Mouse (Mus musculus): Measurements from ENCODE around the gene Anln. TPM values are rescaled to one million over a fixed set of nuclear protein-coding genes. Genes with fewer than 3 reads are reported as not detected.

Anln gene
- total RNA-seq, 2 experiments from 2014 or later = 1.6 TPM

GRCm38 (mm10) chr9:22402001-22402400 lies 13.0 kb upstream of the Anln start:
- DNase-seq = no peak

DNA sequence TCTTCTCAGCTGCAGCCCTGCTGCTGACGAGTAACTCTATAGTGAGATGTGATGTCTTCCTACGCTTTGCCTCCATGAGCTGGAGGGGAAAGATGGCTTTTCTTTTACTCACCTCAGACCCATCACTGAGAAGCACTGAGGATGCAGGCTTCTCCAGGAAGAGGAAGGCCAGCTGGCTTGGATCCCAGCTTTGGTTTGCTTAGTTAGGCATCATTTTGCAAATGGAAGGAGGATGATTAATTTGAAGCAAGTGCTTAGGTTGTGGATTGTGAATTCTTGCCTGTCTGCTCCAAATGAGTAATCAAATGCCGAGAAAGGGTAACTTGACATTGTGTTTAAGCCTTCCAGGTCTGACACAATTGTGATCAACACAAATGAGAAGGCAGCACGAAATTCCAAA lies 10.0 kb upstream of the Anln start:
- DNase-seq = no peak

DNA sequence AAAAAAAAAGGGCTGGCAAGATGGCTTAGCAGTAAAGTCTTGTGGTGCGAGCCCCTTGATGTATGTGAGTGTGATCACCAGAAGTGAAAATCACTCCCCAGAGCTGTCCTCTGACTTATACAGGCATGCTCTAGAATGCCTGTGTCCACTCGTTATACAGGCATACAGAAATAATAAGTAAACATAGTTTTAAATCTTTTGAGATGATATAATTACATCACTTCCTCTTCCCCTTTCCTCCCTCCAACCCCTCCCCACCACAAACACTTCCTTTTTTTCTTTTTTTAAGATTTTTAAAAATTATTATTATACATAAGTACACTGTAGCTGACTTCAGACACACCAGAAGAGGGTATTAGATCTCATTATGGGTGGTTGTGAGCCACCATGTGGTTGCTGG lies 5.7 kb upstream of the Anln start:
- no peak for DNase-seq

GRCm38 (mm10) chr9:22390390-22390789 lies 1.4 kb upstream of the Anln start:
- DNase-seq = no peak

DNA sequence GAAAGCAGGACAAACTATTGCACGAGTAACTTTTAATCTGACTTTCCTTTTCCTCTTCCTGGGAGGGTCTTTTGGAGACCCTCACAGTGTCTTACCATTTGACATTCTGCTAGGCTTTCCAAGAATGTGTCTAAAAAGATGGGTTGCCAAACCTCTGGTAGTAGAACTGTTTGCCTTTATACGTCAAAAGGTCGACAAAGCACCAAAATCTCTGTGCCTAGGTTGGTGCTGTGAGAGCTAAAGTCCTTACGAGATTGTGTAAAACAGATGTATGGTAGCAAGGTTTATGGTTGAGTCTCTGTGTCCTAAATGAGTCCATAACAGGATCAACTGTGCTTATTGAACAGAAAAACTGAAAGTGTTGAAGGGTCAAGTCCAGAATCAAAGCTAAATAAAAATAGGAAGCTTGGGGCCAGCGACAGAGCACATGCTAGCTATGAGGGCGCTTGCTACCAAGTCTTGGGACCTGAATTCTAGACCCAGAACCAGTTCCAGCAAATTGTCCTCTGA lies 803 bp upstream of the Anln start:
- no peak for DNase-seq

GRCm38 (mm10) chr9:22388401-22388980 lies 497 bp downstream of the Anln start:
- peak in 1 of 2 experiments; percentile 15 for DNase-seq

GRCm38 (mm10) chr9:22387901-22388300 lies 1.1 kb downstream of the Anln start:
- DNase-seq = no peak

DNA sequence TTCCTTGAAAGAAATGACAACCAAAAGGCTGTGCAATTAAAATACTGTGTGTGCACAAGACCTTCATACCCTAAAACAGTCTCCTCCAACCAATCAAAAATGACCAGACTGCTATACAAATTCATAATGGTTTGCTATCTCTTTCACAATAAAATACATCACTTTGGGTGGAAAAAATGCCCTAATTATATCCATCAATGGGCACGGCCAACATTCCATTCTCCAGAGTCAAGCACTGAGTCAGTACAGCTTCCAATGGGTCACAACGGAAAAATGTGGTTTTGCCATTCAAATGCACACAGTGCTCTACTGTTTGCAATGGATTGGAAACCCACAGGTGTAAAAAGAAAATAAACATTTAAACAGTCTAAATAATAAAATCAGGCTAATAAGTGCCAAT lies 3.1 kb downstream of the Anln start:
- no peak for DNase-seq

- DNase-seq = no peak
Measured at GRCm38 (mm10) chr9:22376086-22376485, 12.9 kb downstream of the Anln start.

DNA sequence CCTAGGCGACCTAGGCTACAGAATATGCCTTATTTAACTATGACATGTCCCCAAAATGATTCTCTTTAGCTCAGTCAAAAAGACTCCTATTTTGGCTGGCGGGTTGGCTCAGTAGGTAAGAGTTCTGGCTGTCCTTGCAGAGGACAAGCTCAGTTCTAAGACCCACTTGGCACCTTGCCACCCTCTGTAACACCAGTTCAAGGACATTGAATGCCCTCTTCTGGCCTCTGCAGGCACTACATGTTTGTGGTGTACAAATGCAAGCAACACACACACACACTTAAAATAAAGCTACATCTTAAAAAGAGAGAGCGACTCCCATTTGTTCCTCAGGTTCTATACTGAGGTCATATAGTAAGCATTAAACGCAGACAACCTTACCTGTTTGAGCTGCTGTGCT lies 16.2 kb downstream of the Anln start:
- DNase-seq = no peak

GRCm38 (mm10) chr9:22368030-22368429 lies 21.0 kb downstream of the Anln start:
- peak; percentile 18 to 19 for DNase-seq

- DNase-seq = peak in 1 of 2 experiments; percentile 9
Measured at GRCm38 (mm10) chr9:22366621-22367020, 22.4 kb downstream of the Anln start.

GRCm38 (mm10) chr9:22366221-22366620 lies 22.8 kb downstream of the Anln start:
- DNase-seq = no peak

- DNase-seq = no peak
Measured at GRCm38 (mm10) chr9:22360916-22361315, 28.1 kb downstream of the Anln start.

DNA sequence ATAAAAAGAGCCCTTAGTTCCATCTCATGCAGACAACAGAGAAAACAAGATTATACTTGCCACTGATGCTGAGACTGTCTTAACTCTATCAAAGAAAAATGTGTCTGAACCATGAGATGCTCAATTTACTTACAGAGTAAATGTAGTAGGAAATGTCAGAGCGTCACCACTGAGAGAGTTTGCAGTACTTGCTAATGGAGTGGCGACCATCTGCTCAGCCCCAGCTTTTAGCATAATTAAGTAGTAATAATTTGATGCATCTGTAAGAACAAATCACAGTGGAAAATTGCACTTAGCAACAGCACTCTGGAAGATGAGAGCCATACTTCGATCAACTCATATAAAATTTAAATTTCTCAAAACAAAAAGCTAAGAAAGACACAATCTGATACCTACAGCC lies 33.1 kb downstream of the Anln start:
- no peak for DNase-seq

GRCm38 (mm10) chr9:22353901-22354300 lies 35.1 kb downstream of the Anln start:
- no peak for DNase-seq

DNA sequence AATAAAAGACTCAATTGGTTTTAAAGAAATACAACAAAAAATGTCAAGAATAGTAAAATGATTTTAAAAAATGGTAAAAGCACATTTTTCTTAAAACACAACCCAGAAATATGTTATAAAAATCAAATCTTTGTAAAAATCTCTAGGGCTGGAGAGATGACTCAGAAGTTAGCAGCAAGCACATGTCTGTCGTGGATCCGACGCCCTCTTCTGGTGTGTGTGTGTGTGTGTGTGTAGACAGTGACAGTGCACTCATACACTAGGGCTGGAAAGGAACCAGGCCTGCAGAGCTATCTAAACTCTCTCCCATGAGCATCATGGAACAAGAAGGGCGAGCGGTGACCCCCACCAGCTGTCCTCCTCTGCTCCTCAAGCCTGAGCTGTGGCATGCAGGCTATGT lies 35.5 kb downstream of the Anln start:
- no peak for DNase-seq

DNA sequence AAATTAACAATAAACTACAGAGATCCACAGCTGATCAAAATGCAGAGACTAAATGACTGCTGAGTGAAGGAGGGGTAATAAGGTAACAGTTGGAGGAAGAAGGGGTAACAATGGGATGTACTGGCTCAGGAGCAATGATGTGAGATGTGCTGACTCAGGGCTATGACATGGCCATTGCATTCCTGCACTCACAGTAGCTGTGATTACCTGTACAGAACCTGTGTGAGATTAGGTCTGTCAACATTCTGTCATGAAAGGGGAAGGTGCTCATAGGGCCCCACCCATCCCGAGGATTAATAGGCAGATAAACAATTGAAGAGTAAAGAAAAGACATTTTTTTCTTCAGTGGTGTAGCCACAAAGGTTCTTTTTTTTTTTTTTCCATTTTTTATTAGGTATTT lies 48.7 kb downstream of the Anln start:
- no peak for DNase-seq

DNA sequence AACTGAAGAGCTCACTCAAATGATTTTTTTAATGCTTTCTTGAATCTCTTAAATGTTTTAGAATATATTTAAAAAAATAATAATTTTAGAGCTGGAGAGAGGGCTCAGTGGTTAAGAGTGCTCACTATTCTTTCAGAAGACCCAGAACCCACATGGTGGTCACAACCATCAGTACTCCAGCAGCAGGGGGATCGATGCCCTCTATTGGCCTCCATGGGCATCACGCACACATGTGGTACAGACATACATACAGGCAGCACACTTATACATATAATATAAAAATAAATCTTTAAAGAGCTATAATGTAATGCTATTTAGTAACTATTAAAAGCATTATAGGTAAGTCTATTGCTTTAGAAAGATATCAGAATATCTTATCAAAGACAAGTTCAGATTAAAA lies 51.8 kb downstream of the Anln start:
- DNase-seq = no peak

- DNase-seq = peak; percentile 89 to 93
Measured at GRCm38 (mm10) chr9:22327475-22328387, 61.3 kb downstream of the Anln start.

DNA sequence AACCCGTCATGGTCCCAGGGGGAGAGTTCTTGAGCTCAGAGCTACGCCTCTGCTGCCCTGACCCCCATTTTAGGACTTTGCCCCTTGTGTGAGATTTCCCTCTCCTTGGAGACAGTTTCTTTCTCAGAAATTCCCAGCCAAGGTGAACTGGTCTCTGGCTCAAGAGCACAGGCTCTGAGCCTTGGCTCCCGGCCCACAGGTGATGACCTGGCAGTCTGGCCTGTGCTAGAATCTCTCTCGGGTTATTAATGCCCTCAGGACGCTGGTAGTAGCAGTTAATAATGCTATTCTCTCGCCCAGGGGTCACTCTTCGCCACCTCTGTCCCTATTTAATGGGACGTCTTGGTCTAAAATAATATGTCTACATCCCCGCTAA lies 61.9 kb downstream of the Anln start:
- DNase-seq = no peak

GRCm38 (mm10) chr9:22324579-22324978 lies 64.4 kb downstream of the Anln start:
- no peak for DNase-seq

DNA sequence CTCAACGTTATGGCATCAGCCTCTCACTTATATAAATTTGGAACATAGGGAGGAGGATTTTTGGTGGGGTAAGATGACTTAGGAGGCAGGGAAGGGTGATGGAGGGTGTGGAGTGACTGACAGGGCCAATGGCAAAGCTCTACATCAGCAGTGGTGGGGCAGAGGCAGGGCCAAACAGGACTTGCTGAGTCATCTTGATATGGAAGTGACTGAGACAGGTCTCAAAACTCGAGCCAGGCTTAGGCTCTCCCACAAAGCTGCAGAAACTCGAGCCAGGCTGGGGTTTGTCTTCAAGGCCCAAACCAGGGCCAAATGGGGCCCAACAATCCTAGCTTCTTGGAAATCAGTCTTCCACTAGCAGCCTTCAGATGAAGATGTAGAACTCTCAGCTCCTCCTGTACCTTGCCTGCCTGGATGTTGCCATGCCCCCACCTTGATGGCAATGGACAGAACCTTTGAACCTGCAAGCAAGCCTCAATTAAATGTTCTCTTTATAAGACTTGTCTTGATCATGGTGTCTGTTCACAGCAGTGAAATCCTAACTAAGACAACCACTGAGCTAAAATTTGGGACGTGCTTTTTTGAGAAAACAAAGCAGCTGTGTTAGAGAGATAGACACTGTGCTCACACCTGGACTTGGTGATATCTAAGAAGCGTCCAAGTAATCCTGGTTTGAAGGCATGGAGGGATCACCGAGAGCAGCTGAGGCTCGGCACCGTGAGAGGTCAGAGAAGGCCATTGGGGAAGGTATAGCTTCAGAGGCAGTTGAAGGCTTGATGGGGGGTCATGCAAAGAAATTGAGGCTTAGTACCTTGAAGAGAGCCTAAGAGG lies 66.4 kb downstream of the Anln start:
- DNase-seq = no peak

Measured in heart, adult 18-20 months (tissue).